In genomic region chr1:69608846-69609245, GRCm38 (mm10) we compare ENCODE assay signal across 19 mouse cellular contexts.
"Had no signal": no experiment of that assay in that cellular context is flagged by ENCODE, and none has a peak within 500 bp of the region (broad histone marks: within the 10 kb centered on the region; RNA-seq: fewer than 3 reads in every experiment).

No protein-coding gene starts in this region.

- H3K36me3 ChIP-seq: liver, embryonic 15.5 days; lung, embryonic 15.5 days; midbrain, embryonic 10.5 days; midbrain, embryonic 13.5 days; neural tube, embryonic 13.5 days had no signal

- H3K27ac ChIP-seq: kidney, postnatal 0 days; layer of hippocampus, adult 2 months; liver, embryonic 15.5 days; lung, embryonic 15.5 days; midbrain, embryonic 10.5 days; midbrain, embryonic 13.5 days; neural tube, embryonic 13.5 days had no signal

- H3K27me3 ChIP-seq: liver, embryonic 15.5 days; lung, embryonic 15.5 days; midbrain, embryonic 13.5 days; neural tube, embryonic 13.5 days had no signal

- H3K9ac ChIP-seq: liver, embryonic 15.5 days; lung, embryonic 15.5 days; midbrain, embryonic 13.5 days; neural tube, embryonic 13.5 days had no signal

- DNase-seq: kidney, postnatal 25 days; layer of hippocampus, adult 9-11 months; lung, adult 18-20 months; lung, postnatal 10 days; lung, postnatal 36 days; retina, postnatal 1 day; right cerebral cortex, postnatal 25 days; thymus, adult 2 months; thymus, postnatal 14 days; thymus, postnatal 4 days had no signal

- H3K4me1 ChIP-seq: liver, embryonic 15.5 days; midbrain, embryonic 10.5 days; neural tube, embryonic 13.5 days had no signal

- H3K4me2 ChIP-seq: liver, embryonic 15.5 days; lung, embryonic 15.5 days; midbrain, embryonic 13.5 days; neural tube, embryonic 13.5 days had no signal

- H3K4me3 ChIP-seq: layer of hippocampus, adult 2 months; liver, embryonic 15.5 days; lung, embryonic 15.5 days; midbrain, embryonic 10.5 days; midbrain, embryonic 13.5 days; myocyte; neural tube, embryonic 13.5 days had no signal

- H3K9me3 ChIP-seq: liver, embryonic 15.5 days; lung, embryonic 15.5 days; midbrain, embryonic 10.5 days; midbrain, embryonic 13.5 days; neural tube, embryonic 13.5 days had no signal

- ATAC-seq: midbrain, embryonic 13.5 days; midbrain, embryonic 16.5 days had no signal
